Mouse (Mus musculus): ENCODE measurements around the gene Tcea3. TPM values are rescaled to one million over a fixed set of nuclear protein-coding genes. Genes with fewer than 3 reads are reported as not detected.

The Tcea3 gene
- 100 to 1,000 TPM; 121 to 126 TPM for total RNA-seq (2021)

DNA sequence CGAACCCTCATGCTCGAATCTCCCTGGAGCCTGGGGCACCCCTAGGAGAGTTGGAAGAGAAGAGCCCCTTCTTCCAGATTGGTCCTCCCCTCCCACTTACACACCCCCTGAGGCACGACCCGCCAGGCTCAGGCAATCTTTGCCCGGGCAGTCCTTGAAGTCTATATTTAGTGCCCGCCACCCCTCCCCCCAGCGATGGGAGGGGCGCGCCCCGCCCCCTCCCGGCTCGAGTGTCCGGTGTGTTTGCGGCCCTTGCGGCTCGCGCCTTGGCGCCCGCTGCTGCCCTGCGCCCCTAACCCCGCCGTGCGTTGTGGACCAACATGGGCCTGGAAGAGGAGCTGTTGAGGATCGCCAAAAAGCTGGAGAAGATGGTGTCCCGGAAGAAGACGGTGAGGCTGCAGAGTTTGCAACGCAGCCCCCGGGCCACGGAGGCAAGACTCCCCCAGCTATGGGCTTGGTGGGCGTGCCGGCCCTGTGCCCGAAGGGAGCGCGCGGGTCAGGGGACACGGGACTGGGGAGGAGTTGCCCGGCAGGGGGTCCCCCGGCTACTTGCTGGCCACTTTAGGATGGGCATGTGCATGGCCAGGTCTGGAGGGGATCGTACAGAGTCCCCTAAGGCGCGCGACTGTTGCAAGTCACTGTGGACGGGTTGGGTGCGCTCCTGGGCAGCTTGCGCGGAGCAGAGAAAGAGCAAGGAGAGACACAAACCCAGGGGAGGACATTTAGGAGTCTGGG, at the start of gene Tcea3:
Gene Tcea3 (plus strand): TSS at position 1 of the 735 bp plus-strand sequence.
- intact Hi-C loops (cut with DNase I): loop anchor here (10.0 kb wide), 1 partner anchor 83 kb away; no protein-coding TSS in a partner anchor
- DNase-seq: peak; percentile 54 to 66

DNA sequence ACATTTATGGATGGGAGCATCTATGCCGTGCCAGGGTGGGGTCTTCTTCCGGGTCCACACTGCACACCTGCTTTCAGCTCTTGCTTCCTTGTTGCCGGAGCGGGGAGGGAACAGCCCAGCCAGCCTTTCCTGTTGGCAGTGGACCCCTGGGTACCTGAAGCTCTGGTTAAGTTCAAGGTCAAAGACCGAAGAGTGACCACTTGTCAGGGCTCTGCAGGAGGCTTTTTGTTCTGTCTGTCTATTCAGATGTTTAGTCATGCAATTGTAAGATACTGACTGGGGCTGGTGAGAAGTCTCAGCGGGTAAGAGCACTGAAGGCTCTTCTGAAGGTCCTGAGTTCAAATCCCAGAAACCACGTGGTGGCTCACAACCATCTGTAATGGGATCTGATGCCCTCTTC, 48.7 kb upstream of the Tcea3 start:
- intact Hi-C loops (cut with DNase I): no loop called here

DNA sequence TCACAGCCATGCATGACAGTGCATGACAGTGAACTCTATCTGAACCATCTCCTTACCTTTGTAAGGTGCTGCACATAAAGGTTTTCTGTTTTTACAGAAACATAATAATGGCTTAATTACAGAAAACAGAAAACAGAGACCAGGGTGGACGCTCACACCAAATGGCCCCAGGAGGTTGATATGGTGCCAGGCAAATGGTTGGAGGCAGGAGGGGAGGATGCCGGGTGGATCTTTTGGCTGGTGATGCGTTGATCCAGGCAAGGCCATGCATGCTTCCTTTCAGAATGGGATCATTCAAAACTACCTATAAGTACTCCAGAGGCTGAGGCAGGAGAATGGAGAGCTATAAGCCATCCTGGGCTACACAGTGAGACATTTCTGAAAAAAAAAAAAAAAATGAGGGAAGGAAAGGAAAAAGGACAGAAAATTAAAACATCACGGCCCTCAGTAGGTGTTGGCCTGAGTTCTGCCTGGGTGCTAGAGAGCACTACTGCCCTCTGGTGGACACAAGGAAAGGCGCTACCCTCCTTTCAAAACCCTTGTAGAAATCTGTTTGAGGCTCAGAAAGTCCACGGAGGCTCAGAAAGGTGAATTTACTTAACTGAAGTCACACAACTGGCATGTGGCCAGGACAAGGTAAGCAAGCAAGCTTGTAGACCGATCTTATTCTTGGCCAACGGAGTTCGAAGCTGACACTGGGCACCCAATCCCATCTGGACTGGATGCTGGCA, 47.8 kb upstream of the Tcea3 start:
- DNase-seq: peak in 1 of 2 experiments; percentile 57
- intact Hi-C loops (cut with DNase I): loop anchor here (1.0 to 5.0 kb wide), 3 partner anchors 36 to 127 kb away; no protein-coding TSS in a partner anchor

More for the DNA sequence above, 48.7 kb upstream of the Tcea3 start:
- DNase-seq: no peak

DNA sequence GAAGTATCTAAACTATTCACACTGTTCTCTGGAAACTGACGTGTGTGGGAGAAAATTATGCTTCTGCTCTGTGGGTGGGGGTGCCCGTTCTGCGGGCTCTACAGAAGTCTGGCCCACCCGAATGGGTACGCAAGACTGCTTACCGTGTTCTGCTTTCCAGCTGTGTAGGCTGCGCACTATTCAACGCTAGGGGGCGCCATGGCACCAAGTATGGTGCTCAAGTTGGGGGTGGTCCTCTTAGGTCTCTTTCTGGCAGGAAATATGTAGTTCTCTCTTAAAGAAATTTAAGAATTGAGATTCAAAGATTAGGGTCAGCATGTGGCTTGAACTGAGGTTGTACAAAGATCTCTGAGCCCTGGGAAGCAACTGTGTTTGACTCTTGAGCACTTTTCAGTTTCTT, 45.0 kb upstream of the Tcea3 start:
- intact Hi-C loops (cut with DNase I): loop anchor here (1.0 to 5.0 kb wide), 3 partner anchors 37 to 130 kb away; no protein-coding TSS in a partner anchor
- DNase-seq: peak; percentile 75 to 82

DNA sequence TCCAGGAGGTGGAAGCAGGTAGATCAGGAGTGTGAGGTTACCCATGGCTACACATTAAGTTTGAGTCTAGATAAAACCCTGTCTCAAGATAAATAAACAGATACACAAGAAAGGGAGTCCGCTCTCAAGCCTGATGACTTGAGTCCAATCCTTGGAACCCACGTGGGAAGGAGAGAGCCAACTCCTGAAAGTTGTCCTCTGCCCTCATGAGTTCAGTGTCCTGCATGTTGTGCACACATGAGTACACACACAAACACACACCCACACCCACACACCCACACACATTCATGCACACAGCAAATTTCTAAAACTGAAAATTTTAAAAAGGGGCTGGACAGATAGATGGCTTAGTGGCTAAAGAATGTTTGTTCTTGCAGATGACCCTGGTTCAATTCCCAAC, 42.8 kb upstream of the Tcea3 start:
- intact Hi-C loops (cut with DNase I): loop anchor here (5.0 kb wide), 2 partner anchors 118 to 132 kb away; no protein-coding TSS in a partner anchor

DNA sequence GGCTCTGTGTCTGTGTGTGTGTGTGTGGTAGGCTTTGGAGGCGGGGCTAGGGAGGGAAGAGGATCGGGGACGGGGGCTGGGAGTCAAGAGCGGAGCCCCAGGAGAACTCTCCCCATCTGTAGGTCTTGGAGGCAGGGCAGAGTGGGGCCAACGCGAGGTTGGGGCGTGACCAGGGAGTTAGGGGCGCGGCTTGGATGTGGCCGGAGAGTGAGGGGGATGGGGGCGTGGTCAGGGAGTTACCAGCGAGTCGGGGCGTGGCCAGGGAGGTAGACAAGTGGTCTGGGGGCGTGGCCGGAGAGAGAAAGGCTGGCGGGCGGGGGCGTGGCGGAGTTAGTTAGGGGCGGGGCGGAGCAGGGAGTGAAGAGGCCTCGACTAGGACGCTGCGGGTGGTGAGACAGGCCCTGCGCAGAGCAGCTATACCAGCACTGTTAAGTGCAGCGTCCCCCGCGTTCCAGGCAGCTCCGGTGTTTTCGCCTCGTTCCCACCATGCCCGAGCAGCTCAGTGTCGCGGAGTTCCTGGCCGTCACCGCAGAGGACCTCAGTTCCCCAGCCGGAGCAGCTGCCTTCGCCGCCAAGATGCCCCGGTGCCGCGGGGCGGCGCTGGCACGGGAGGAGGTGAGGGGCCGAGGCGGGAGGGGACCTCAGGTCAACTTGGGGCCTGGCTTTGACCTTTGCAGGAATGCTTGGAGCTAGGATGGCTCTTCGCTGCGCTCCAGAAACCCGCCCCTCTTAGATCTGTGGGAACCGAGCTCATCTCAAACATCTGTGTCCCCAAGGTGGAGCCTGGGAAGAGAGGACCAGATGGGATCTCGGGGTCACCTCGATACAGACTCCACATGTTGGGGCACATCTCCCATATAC, 41.3 kb upstream of the Tcea3 start, which contains the start of gene Asap3:
Gene Asap3 (plus strand): TSS at position 333 of the 861 bp plus-strand sequence.
- DNase-seq: peak; percentile 95 to 97
- intact Hi-C loops (cut with DNase I): no loop called here

More for the DNA sequence above, 42.8 kb upstream of the Tcea3 start:
- no peak for DNase-seq

DNA sequence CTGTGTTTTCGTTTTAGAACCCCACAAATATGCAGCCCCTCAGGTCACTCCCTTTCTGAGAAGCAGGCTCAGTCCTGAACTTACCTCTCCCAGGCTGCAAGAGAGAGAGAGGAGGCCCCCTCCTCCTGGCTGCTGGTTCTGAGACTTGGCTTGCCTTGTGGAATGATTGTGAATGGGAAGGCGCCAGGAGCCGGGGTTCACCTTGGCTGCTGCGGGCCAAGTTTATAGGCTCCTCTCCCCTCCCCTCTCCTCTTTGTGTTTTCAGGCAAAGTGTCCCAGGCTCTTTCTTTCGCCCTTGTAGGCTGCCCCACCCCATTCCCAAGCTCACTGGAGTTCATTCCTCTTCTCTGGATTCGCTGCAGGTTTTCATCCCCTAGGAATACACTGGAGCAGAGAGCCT, 40.6 kb upstream of the Tcea3 start:
- peak; percentile 29 to 46 for DNase-seq
- intact Hi-C loops (cut with DNase I): no loop called here

DNA sequence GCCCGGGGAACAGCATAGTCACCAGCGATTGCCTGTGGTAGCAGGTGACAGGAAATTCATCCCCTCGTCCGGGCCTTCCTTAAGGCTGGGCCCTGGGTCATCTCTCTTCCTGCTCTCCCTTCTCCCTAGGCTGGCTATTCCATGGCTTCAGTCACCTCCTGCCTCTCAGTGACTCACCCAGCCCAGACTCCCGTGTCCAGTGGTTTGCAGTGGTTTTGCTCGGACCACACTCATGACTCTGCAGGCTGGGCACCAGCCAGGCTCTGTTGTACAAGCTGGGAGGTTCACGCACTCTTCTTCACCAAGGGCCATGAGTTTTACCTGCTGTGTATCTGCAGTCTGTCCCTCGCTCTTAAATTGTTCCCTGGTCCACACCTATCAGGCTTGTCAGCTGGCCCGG, 36.6 kb upstream of the Tcea3 start:
- intact Hi-C loops (cut with DNase I): no loop called here
- DNase-seq: no peak

DNA sequence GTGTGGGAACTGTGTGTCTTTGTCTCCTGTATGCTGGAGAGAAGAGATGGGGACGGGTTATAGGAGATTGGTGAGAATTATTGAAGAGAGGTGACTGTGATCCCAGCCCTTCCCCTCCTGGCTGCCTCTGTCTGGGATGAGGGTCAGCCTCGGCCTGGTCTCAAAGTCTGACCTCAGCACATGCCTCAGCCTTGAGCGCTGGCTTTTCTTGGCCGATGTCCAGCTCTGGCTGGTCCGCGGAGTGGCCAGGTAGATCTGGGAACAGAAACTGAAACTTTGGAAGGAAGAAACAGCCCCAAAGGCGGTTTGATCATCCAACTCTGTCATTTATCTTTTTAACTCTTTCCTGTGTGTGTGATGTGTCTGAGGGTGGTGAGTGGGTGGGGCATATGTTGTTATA, 33.9 kb upstream of the Tcea3 start:
- intact Hi-C loops (cut with DNase I): no loop called here
- DNase-seq: peak in 1 of 2 experiments; percentile 27

DNA sequence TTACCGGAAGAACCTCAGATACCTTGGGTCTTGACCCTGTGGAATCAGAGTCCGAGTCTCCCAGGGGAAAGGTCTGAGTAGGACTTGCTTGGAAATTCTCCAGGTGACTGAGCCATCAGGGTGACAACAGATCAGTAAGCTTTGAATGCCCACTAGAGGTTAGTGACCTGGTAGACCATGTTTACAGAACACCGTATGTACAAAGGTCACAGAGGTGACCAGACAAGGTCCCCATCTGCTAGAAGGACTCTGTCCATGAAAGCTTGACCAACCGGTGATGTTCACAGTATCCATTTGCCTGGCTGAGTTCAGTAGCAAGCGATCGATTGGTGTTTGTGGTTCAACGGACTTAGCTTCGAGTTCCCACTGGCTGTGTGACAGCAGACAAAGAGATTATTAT, 32.7 kb upstream of the Tcea3 start:
- DNase-seq: no peak
- intact Hi-C loops (cut with DNase I): no loop called here

DNA sequence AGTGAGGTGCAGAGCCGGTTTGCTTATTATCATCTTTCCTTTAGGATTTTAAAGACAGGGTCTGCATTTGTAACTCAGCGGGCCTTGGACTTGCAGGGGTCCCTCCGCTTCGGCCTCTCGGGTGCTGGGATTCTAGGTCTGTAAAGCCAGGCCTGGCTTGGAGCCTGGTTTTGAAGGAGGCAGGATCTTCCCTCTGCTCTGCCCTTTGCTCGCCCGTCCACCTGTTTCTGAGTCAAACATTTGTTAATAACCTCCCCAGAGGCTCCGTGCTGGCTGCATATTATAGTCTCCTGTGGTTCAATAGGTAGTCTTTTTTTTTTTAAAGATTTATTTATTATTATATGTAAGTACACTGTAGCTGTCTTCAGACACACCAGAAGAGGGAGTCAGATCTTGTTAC, 32.0 kb upstream of the Tcea3 start:
- intact Hi-C loops (cut with DNase I): no loop called here
- DNase-seq: no peak

DNA sequence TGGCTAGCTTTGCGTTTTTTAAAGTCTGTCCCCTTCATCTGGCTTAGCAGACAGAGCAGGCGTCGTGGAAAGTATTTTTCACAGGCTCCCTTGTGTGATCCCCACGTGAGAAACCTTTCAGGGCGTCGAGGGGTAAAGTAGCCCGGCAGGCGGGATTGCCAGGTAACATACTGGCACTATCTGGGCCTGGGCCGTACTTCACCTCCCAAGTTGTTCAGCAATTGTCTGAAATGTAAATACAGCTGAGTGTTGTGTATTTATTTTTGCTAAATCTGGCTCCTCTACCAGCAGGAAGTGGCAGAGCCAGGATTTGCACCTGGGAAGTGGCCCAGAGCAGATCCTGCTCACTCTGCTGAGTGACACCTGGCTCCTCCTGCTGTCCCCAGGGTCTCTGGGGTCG, 30.5 kb upstream of the Tcea3 start:
- intact Hi-C loops (cut with DNase I): no loop called here
- DNase-seq: no peak

DNA sequence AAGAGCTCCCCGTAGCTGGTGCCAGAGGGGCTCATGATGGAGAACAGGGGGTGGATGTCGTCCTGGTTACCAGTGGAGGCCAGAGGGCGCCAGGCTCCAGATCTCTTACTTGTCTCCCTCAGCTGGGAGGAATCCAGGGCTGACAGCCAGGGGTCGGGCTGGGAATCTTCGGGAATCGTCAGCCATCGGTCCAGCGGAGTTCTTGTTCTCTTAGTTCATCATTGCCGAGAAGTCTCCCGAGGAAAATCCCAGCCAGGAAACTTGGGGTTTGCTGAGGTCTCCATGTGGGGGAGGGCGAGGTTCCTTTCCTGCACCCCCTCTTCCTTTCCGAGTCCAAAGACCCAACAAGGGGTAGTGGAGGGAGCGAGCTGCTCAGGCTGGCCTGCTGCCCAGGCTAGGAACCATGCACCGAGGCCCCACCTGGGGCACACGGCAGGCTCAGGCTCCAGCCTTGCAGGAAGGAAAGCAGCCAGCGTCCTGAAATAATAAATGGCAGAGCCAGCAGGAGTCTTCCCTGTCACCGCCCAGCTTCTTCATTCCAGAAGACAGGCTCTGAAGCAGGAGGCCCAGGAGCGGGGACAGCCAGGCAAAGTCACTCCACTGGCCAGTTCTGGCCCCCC, 28.8 kb upstream of the Tcea3 start:
- peak; percentile 81 to 82 for DNase-seq
- intact Hi-C loops (cut with DNase I): loop anchor here (2.0 kb wide), 1 partner anchor 20 kb away; no protein-coding TSS in a partner anchor

DNA sequence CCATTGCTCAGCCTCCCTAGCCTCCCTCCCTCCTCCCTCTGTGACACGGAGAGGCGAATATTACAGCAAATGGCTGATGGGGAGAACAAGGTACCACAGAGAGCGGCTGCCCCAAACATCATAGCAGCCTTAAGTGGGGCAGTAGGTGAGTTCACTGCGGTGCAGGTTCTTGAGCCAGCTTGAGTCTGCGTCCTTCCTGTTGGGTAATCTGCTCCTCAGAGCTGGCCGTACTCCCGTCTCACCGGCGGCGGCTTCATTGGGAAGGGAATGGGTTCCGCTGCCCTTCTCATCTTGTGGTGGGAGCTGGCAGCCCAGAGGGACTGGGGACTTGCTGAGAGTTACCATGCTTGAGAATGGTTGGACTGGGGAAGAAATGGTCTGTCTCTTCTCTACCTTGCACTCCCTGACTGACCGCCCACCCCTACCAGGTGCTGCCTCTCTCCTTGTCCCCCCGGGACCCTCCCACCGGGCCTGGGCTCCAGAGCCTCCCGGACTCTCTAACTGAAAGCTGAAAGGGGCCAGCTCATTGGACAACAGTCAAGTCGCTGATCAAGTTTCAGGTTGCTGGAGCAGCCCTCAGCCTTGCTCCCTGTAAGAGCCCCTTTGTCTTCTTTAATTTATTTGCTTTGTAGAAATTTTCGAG, 27.3 kb upstream of the Tcea3 start:
- intact Hi-C loops (cut with DNase I): no loop called here
- peak in 1 of 2 experiments; percentile 36 for DNase-seq

DNA sequence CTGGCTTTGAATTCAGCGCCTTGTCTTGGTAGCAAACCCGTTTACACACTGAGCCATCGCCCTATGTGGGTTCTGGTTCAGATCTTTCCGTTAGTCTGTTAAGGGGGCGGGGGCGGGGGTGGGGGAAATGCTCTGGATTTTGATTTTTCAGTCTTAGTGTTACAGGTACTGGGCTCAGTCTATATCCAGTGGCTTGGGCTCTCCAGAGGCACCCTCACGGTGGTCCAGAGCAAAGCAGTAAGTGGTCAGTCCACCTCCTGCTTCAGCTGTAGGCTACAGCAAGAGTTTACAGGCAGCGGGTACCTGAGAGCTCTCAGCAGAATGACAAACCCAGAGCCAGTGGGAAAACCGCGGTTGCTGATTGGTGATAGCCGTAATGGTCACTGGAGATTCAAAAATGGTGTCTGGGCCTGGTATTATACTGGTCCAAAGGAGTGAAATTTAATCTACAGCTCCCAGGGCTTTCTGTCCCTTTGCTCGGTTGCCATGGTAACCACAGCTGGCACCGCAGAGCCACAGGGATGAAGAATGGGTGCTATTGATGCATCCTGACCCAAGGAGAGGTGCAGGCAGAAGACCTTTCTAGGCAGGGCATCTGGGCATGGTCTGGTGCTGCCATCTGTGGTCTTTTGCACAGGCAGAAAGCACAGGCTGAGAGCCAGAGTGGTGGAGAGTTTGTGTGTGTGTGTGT, 23.8 kb upstream of the Tcea3 start:
- intact Hi-C loops (cut with DNase I): no loop called here
- no peak for DNase-seq

DNA sequence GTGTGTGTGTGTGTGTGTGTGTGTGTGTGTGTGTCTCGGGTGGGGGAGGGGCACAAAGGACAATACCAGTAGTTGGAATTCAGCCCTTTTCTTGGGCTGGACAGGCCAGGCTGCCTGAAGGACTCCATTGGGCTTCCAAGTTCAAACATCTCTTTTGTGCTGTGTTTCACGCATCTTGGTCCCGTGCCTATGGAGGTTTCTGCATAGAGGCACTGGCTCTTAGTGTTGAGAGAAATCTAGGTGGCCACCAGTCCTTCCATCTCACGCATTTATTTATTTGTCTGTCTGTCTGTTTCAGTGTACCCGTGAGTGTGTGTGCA, 23.3 kb upstream of the Tcea3 start:
- DNase-seq: no peak
- intact Hi-C loops (cut with DNase I): no loop called here

DNA sequence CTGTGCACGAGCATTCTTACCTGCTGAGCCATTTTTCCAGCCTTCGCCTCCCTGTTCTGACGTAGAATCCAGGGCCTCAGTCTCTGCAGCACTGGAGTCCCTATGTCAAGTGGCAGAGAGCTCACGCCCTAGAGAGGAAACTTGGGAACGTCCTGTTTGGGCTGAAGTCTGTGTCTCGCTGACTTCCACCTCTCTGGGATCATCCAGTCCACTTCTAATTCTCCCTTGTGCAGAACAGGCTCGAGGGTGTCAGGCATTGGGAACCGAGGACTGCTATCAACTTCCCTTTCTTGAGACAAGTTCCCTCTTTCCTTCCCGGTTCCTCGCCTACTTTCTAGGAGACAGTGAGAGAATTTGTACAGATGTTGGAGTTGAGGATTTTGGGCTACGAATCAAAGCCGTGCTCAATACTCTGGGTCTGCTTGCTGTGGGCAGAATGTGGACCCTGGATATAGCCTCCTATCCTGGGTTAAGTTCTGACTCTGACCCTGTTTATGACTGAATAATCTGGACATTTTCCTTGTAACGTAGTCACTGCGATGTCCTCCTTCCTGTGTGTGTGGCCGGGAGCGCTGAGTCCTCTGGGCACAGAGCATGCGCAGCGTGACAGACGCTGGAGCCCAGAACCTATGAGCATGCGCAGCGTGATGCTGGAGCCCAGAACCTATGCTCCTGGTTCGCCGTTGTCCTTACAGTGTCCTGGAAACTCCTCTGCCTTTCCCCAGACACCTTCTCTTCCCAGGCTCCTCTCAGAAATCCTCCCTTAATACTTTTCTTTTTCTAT, 22.7 kb upstream of the Tcea3 start:
- intact Hi-C loops (cut with DNase I): no loop called here
- DNase-seq: no peak

DNA sequence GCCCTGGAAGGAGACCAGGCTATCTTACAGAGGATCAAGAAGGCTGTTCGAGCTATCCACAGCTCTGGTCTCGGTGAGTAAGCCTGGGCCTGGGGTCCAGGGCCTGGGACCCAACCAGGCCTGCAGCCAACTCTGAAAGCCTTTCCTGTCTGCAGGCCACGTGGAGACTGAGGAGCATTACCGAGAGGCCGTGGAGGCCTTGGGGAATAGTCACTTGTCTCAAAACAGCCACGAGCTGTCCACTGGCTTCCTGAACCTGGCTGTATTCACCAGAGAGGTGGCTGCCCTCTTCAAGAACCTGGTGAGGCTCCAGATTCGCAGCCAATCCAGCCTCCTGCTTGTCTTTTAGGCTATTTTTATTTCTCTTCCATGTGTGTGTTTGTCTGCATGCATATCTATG, 20.1 kb upstream of the Tcea3 start:
- intact Hi-C loops (cut with DNase I): no loop called here
- DNase-seq: peak in 1 of 2 experiments; percentile 28
